Mouse (Mus musculus) gastrocnemius, postnatal 14 days (tissue): ENCODE results near the gene Tufm. TPM values are rescaled to one million over a fixed set of nuclear protein-coding genes. Genes with fewer than 3 reads are reported as not detected.
"Not testable (repeated sequence)": the region's sequence is repeated elsewhere in the genome, so short reads cannot be mapped to it uniquely, and the experiment has no call there.

Experiments
- DNase-seq: peaks from one replicate; pipeline ENCODE4 v3.0.0; 2021; ENCODE audit warnings: mixed read lengths
- intact Hi-C: fragments of 180-260 bp; cut with DNase I; formaldehyde crosslinking; loops from one replicate; pipeline ENCODE4 v1.15.1; 2025; ENCODE audit warnings: low total_unique reads
- total RNA-seq, 2 experiments: library from RNA; stranded (reverse); gene quantifications; 2 replicates each; pipeline ENCODE4 v1.2.3; 2021

Gene Tufm
- total RNA-seq, 2 experiments from 2014 or later = 117 to 146 TPM

- peak; percentile 32 for DNase-seq
These were observed 23.6 kb upstream of the Tufm start for GRCm38 (mm10) chr7:126463547-126463946.

DNA sequence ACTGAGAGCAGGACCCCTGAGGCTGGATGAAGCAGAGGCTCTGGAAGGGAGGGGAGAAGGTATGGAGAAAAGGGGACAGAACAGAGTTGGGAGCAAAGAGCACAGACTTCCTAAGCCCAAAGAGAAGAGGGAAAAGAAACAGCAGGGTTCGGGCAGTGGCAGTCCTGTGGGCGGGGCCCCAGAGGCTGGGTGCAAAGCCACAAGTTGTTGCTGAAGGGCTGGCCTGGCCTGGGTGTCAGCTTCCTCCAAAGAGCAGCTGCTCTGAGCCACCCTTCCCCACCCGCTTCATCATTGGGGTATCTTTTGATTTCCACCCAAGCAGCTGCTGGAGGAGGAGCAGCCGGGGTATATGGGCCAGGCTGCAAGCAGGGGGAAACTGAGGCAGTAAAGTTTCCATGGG lies 23.0 kb upstream of the Tufm start:
- intact Hi-C loops = no loop called here
- DNase-seq = peak; percentile 87

More at GRCm38 (mm10) chr7:126463547-126463946, 23.6 kb upstream of the Tufm start:
- intact Hi-C loops = no loop called here

DNA sequence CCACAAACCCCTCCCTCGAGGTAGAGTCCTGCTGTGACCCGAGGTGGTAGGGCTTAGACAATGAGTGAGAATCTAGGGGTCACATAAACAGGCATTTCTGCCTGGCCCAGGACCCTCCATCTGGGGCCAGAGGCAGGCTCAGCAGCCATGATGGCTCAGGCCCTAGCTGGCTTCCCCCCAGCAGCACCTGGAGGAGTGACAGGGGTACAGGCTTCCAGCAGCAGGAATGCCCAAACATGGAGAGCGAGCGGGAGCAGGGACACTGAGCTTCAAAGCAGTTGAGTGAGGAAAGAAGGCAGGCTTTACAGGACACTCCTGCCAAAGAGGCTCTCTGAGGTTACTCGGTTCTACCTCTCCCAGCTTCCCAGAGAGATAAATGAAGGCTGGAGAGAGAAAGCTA lies 22.3 kb upstream of the Tufm start:
- intact Hi-C loops = no loop called here
- peak; percentile 85 for DNase-seq

DNA sequence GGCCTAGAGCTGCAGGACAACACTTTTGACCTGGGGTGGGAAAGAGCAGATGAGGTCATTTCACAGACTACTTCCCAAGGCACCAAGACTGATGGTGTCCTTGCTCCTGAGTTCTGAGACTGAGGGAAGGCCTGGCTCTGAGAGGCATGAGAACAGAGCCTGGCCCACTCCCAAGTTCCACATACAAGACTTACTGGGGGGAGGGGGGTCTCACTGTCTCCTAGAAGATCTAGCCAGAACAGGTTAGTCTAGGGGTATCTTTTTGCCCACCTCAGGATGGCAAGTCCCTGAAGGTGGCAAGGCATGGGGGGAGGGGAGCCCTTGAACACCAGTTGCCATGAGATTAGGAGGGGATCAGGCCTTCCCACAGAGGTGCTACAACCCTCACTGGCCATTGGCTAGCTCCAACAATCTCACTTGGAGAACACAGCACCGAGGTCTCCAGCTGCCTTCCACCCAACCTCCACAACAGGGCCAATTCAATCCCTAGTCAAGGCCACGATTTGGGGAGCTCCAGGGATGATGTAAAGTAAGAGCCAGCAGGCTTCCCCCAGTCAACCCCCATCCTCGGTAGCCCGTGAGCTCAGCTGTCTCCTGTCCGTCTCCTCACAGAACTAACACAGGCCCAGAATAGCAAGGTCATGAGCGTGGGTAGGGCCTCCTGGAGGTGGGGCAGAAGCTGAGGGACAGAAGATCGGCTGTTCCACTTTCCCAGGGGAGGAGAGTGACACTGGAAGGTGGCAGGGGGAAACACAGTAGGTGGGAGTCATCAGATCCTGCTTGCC lies 21.7 kb upstream of the Tufm start:
- DNase-seq = peak; percentile 76
- intact Hi-C loops = no loop called here

GRCm38 (mm10) chr7:126466116-126466515 lies 21.0 kb upstream of the Tufm start:
- intact Hi-C loops = no loop called here
- DNase-seq = no peak

GRCm38 (mm10) chr7:126466707-126467106 lies 20.5 kb upstream of the Tufm start:
- intact Hi-C loops = no loop called here
- no peak for DNase-seq

DNA sequence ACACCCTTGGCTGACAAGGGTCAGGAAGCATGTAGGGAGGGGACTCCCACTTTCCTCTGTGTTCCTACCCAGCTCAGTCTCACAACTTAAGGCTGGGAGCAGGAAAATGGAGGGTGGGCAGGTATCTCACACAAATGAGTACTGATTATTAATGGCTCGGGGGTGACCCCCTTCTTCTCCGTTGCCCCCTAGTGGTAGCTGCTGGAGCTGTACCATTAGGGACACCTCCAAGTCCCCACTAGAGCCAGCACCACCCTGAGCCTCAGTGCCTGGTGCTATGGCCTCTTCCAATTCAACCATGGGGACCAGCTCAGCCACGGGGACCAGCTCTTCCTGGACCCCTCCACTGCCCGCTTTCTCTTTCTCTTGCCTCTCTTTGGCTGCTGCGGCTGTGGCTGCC lies 19.9 kb upstream of the Tufm start:
- intact Hi-C loops = no loop called here
- DNase-seq = peak; percentile 59

- no peak for DNase-seq
- intact Hi-C loops = no loop called here
These were observed 19.1 kb upstream of the Tufm start for GRCm38 (mm10) chr7:126467834-126468627.

- DNase-seq = no peak
- intact Hi-C loops = no loop called here
These were observed 17.1 kb upstream of the Tufm start for GRCm38 (mm10) chr7:126470077-126470476.

DNA sequence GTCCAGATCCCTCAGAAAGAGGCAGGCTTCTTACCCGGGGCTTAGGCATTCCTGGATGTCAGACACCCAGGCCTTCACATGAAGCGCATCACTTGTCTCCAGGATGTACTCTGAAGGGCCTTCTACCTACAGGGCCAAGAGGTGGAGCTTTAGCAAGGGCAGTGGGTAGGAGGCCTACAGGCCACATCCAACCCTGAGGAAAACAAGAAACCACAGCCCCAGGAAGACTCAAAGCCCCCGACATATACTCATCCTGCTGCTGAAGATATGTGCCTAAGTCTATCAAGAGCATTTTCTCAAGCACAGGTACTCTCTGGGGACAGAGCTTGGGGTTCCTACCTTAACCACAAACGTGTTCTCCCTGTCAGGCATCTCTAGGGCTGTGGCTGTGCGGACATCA lies 15.8 kb upstream of the Tufm start:
- no peak for DNase-seq
- intact Hi-C loops = no loop called here

- intact Hi-C loops = no loop called here
- no peak for DNase-seq
These were observed 15.3 kb upstream of the Tufm start for GRCm38 (mm10) chr7:126471853-126472252.

- intact Hi-C loops = no loop called here
- DNase-seq = no peak
These were observed 14.9 kb upstream of the Tufm start for GRCm38 (mm10) chr7:126472306-126472705.

DNA sequence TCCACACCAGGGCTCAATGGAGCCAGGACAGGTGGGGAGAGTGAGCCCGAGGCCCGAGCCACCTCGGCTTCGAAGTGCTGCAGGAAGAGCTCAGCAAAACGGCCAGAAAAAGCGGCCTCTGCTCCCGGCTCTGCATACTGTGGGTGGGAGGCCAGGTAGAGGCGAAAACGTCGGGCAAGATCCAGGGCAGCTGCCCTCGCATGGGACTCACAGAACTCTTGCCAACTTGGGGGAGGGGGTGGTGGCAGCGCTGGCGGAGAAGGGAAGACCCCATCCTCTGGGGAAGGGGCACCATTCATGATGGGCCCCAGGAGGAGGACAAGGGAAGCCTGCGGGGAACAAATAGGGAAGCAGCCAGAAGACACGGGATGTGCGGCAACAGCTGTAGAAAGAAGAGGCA lies 14.4 kb upstream of the Tufm start:
- DNase-seq = no peak
- intact Hi-C loops = no loop called here

DNA sequence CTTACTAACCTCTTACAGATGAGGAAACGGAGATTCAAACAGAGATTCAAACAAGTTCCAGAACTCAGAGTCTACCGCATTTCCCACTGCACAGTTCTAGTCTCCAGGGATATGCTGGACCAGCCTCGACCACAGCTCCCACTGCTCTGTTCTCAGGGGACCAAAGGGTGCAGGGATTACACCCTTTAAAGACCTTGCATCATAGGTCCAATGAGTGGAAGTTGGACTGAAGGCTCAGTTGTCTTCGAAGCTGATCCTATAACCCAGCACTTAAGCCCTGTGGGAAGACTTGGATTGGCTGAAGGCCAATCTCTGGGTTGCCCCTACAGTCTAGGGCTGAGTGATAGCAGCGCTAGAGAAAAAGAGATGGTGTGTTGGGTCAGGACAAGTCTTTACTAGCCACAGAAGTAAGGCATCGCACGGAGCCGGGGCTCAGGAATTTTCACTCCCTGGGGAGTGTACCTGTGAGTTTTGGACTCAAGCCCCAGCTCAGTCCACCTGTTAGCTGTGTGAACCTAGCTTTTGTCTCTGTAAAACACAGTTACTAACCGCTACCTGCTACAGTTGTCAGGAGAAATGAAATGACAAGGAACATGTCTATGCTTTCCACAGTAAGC lies 13.6 kb upstream of the Tufm start:
- no peak for DNase-seq
- intact Hi-C loops = no loop called here

GRCm38 (mm10) chr7:126474486-126474955 lies 12.6 kb upstream of the Tufm start:
- intact Hi-C loops = no loop called here
- peak; percentile 41 for DNase-seq

DNA sequence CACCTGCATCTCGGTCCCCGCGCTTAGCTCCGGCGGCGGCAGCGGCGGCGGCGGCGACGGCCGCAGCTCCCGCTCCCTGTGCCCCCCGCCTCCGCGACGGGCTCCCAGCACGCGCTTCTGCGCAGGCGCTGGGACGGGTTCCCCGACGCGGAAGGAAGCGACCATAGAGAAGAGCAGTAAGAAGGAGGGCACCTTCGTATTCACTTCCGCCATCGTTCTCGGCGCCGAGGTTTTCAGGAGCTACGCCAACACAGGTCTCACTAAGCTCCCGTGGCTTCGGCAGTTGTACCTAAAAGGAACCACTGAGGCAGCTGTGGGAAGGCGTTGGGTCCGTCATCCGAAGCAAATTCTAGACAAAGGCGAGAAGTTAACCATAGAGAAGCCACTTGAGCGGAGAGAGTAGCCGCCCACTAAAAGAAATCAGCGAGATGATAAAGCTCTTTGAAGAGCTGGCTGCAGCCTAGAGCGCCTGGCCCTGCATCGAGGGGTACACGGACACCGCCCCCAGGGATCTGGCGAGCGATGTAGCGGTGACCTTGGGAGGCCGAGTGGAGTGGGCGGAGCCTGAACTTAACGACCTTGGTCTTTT lies 12.1 kb upstream of the Tufm start, which contains the start of gene Sh2b1:
TSS of gene Sh2b1 (minus strand) at position 432 of the 589 bp plus-strand sequence.
- DNase-seq = peak; percentile 90
- intact Hi-C loops = no loop called here

DNA sequence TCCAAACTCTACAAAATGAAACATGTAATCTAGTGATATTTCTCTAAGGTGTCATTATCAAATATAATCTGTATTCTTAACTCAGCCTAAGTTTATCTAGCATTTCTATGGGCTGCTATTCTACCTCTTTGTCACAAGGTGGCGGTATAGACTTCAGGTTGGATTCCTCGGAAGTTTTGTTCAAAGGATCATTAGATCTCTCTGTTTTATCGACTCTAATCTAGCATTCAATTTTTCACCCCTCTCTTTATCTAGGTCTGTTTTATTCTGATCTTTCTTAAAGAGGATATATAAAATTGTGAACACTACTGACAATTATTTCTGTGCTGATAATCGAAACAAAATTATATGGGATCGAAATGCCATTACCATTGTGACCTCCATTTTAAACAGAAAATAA lies 5.5 kb upstream of the Tufm start:
- intact Hi-C loops = loop anchor here (5.0 kb wide), 1 partner anchor 84 kb away; the partner anchor contains the start of gene Nfatc2ip
- DNase-seq = no peak

DNA sequence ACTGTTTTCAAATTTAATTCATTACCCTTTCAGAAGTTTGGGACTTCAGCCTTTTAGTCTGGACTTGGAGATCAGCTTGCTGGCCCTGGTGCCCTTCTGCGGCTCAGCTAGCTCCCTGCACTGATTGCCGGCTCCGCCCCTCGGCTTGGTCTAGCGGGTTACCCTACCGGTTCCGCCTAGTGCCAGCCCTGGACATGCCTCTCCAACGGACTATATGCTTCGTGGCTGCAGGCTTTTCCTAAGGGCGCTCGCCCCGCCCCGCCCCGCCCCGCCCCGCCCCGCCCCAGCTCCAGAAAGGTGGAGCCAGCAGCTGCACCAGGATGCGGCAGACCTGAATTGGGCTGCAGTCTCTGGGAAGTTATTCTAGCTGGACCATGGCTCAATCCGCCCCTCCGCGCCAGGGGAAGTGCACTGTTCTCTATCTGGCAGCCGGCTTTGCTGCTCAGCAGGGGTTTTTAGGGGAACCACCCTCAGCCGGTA lies 4.7 kb upstream of the Tufm start:
- peak; percentile 88 for DNase-seq
- intact Hi-C loops = loop anchor here (5.0 kb wide), 1 partner anchor 85 kb away; the partner anchor contains the start of gene Nfatc2ip

- intact Hi-C loops, DNase-seq: not testable (repeated sequence)
These were observed 640 bp downstream of the Tufm start for GRCm38 (mm10) chr7:126487617-126488385.
